Mouse (Mus musculus) CD4-positive, CD25-positive, alpha-beta regulatory T cell, adult 4 months (primary cell): ENCODE measurements at regions not wholly inside any gene's neighbourhood (a gene's known extent, or its start where the extent isn't known, plus 50 kb on each side); places are given as distances from the start of the nearest gene placed in this dataset.
"Not testable (repeated sequence)": the region's sequence is repeated elsewhere in the genome, so short reads cannot be mapped to it uniquely, and the experiment has no call there.

Experiments
- ATAC-seq: one replicate; pipeline ENCODE4 v1.8.0; 2017

DNA sequence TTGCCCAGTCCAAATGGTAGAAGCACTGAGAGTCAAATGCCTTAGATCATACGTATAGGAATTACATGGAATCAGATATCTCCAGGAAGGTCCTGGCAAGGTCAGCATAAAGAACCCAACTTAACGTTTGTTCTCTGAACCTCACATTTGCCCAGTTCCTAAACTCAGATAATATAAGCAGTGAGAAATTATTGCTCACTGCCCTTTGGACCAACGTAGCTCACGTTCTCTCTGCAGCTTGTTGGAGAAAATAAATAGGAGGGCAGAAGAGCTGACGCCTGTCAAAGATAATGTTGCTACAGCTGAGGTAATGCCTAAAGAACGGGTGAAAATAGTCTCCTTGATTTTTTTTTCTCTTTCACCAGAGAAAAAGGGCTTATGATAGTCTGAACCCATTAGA lies 595.1 kb upstream of the Cdh5 start:
- ATAC-seq = no peak

DNA sequence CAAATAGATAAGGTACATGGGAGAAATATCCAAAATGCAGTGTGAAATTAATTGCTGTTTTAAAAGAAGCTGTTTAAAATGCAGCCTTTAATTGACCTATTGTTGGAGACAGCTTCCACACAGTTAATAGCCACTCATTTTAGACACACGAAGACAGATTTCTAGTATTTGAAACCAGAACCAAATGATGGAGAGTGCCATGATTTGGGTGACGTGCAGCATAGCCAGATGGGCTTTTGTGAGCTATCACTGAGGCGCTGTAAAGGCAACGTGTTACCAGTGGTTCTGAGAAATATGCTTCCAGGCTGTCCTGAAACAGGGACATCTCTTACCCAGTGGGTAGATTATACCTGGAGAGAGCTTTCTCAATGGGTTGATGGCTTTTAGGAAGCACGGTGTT lies 594.4 kb upstream of the Cdh5 start:
- no peak for ATAC-seq

DNA sequence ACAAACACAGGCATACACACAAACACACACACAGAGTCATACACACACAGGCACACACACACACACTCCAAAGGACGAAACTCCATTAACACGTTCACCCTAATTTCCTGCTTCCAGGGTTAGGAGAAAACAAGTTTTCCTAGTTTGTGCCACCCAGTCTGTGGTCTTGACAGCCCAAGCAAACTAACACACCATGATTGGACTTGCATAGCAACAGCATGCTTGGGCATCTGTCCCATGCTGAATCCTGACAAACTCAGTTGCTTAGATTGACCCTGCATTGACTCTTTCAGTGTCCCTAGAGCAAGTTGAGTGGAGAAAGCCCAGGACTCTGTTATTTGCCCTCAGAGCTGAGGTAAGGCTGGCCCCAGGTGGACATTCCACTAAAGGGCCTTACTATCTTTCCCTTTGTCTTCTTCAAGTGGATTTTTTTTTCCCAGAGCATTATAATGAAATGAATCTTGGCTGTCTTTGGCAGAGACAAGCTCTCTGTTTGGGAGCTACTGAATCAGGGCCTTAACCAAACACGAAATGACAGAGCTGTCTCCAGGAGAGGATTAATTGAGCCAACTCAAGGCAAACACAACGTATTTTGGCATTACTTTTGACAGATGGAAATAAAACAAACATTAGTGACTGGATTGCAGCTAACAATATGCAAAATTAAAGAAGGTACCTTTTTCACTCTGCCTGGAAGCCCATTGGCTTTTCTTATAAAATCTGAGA lies 581.1 kb upstream of the Cdh5 start:
- ATAC-seq = no peak

DNA sequence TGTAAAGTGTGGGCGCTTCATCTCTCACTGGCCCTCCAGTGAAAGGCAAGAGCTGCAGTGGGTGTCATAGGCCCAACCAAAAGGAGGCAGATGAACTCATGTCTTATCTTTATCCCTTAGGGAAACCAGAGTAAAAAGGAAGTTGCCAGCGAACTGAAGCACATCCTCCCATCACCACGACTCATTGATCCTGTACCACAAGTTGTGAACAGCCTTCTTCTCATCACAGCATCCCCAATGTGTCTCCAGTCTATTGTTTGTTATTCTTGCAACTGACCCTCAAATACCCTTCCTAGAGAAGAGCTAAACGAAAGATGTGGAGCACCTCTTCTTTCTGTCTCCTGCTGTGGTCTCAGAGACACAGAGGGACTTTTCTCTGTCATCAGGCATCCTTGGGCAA lies 570.5 kb upstream of the Cdh5 start:
- ATAC-seq = no peak

DNA sequence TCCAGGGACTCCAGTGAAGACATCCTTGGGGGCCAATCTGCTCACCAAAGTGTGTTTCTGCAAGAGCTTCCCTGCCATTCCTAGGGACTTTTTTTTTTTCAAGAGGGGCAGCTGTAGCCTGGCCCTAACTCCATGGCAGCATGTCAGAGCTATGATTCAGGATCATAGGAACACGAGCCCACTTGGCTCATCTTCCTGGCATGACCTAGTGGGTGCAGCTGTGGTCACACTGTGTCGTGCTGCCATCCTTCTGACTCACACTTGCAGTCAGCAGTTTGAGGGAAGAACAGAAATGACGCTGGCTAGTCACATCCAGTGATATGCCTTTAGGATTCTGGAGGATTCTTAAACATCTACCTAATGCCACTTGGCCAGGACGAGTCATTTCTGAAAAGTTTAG lies 566.5 kb upstream of the Cdh5 start:
- ATAC-seq = no peak

DNA sequence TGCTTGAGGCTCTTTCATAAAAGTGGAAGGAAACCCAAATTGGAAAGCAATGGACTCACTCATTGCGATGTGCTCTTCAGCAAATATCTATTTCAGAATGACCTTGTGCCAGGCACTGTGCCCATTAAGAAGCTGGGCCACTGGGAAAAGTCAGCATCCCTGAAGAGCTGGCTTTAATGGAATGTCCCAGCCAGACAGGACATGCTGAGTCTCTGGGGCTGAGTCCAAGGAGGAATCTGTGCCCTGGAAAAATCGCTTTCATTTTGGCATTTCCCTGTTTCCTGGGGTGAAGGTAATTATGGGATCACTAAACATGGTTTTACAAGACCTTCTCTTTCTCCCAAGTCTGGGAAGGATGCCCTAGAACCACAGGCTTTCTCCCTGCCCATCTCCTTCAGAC lies 564.6 kb upstream of the Cdh5 start:
- ATAC-seq = no peak

DNA sequence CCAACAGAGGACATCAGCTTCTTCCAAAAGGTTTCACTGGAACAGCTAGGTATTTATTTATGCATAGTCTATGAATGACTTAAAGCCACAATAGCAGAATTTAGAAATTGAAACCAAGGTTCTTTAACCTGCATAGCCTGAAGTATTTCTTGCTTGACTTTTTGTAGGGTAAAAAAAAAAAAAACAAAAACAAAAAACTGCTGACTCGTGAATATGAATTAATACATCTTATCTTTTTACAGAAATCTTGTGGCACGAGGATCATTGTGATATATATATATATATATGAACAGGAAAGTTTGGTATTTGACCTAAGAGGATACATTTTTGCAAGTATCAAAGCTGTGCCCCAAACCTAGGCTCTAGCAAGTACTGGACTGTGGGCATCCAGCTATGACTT lies 559.5 kb upstream of the Cdh5 start:
- no peak for ATAC-seq

DNA sequence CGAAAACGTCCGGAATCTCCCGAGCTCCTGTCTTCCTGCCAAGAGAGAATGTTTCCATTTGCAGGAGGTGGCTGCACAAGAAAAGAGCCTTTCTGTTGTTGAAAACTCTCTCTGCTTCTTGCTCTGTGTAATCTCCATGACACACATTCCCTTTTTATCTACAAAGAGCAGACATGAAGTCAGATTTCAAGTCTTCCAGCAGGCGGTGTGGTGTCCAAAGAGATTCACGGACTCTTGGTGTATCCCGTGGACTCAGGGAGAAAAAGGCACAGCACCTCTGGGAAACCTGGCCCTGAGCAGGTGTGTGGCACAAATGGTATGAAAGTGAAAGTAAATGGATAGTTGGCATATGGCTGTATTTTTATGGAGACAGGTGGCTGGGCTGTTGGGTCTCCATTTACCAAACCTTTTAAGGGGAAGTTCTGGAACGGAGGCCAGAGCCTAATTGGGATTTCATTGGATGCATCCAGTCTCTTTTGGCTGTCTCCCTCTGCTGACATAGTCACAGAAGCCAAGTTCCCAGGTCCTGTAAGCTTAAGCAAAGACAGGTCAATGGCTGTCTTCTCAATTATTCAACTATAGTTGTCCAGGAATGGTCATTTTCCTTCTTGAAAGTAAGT lies 549.4 kb upstream of the Cdh5 start:
- no peak for ATAC-seq

DNA sequence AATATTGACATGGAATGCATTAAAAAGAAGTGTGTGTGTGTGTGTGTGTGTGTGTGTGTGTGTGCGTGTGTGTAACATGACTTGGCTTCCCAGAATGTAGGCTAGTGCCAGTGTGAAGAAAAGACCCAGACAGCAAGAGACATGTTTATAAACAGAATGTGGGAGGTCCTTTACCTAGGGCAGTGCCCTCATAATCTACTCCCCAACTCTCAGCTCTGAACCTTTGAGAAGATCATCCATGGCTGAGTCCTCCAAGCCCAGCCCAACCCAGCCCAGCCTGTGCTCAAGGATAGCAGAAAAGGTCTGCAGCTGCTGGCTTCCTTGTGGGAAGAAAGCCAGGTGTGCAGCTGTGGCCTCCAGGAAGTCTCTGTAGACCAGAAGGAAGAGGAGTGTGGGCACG lies 539.8 kb upstream of the Cdh5 start:
- ATAC-seq = no peak

DNA sequence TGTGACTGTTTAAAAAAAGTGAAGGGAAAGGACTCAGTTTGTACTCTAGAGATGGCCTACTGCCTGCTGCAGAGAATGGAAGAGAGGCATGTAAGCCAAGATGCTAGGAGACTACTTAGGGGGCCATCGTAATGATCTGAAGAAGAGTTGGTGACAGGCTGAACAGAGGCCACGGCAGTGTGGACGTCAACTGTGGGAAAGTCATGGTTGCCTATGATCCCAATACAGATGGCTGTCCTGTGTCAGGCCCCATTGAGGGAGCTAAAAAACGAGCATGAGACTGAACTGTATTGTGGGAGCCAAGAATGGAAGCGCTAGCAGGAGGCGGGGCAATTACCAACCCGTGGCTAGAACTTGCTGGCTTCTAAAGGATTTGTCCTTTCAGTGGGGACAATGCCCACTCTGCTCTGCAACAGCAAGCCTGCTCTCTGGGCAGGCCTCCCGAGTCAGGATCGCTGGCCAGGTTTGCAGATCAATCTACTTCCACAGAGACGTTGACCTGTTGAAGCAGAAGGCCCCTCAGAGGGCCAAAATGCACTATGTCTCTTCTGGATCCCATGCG lies 530.5 kb upstream of the Cdh5 start:
- ATAC-seq = no peak

DNA sequence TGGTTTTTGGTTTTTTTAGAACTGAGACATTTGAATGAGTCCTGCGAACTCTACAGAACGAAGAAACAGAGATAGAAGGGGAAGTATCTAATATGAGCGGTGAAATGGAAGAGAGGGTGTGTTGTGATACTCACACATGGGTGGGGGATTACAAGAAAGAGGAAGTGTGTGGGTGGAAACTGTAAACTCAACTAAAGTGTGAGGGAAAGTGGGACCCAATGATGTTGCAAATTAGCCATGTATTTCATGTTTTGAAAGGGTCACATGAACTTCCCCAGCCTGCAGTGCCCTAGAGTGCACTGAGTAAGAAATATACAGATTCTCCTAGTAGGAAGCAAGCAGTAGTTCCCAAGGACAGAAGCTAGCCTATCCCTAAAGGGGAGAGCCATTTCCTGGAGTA lies 524.3 kb upstream of the Cdh5 start:
- no peak for ATAC-seq

DNA sequence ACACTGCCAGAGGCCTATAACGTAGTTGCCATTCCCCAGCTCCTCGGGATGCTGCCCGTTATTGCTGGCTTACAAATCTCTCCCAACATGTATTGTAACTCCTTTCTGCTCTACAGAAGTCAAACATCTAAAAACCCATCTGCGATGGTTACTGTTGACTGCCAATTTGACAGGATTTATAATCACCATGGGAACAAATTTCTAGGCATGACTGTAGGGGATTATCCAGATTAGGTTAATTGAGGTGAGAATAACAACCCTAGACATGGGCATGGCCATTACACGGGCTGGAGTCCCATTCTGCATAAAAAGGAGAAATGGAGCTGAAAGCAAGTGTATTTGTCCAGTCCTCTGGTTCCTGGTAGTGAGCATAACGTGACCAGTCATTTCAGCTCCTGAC lies 523.4 kb upstream of the Cdh5 start:
- no peak for ATAC-seq

DNA sequence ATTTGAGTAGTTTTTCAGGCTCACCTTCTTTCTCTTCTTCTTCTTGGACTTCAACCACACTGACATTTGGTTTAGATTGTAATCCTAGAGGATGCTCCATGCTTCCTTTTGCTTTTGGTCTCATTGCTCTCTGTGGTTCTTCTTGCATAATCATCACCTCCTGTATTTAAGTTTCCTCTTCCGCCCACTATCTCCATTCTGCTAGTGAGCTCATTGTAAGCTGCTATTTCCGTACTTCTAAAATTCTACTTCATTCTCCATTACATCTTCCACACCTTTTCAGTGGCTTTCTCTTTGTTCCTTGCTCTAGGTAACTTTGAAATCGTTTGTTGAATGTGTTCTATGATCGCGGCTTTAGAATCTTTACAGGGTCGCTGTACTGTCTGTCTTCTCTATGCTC lies 493.1 kb upstream of the Cdh5 start:
- no peak for ATAC-seq

DNA sequence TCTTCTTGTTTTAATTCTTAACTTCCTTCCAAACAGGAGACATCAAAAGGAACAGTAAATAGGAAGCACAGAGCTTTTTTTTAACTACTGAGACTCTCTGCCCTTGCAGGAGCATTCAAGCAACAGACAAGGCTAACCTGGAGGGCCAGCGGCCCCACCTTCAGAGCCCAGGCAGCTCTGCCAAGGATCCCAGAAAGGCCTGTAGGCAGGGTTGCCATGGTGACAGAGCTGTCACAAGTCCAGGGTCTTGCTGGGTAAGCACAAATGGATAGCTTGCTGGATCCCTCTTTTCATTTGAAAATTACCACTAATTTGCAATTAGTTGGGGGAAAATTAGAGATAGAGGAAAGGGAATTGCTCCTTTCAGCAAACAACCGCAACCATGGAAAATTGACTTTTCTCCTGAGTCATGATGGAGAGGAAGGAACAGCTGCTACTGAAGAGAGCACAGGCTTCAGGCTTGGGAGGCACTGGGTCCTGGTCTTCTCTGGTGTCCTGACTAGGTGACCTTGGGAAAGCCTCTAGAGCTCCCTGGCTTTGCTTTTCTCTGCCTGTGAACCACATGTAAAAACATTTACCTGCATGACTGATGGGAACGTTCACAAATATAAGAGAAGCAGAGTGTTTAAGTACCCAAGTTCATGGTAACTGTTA lies 477.5 kb upstream of the Cdh5 start:
- no peak for ATAC-seq

DNA sequence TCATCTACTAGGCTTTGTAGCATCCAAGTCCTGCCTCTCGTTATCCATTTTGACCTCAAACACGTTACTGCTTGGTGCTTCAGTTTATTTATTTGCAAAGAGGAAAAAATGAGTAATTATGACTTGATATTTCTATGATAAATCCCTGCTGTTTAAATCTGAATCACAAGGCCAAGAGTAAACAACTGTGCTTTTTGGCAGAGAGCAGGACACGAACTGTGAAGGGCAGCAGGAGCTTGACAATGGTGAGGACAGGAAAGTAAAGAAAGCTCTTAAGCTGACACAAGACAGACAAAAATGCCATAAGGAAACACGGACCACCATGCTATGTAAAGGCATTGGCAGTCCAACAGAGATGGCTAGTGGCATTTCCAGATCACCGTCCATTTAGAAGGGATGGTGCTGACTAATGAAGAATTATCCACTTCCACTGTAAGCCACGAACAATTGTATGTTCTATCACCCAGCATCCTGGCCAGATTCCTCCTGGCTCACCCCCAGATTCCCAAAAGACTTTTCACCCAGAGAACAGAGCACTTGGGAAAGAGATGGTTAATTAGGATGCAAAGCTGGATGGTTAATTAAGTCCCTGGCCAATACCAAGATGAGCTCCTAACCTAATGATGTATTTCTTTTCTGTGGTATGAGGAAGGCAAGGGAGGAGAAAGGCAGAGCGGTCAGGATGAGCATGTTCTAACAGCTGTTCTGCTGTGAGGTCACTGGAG lies 476.1 kb upstream of the Cdh5 start:
- ATAC-seq = no peak

DNA sequence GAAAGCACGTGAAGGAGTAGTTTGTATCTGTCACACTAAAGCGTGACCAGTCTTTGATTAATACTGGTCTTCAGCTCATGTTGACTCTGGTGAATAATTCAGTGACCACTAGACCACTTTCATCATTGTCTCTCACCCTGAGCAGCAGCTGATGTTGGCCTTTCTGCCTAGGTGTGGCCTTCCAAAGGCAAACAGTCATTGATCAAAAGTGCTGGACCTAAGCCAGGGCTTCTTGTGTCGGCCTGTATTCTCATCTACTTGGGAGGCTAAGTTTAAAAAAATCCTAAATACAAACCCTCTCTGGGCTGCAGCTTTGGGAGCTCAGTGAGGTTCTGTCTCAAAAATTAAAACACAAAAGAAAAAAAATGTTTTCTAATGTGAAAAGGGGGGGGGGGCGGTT lies 475.0 kb upstream of the Cdh5 start:
- no peak for ATAC-seq

DNA sequence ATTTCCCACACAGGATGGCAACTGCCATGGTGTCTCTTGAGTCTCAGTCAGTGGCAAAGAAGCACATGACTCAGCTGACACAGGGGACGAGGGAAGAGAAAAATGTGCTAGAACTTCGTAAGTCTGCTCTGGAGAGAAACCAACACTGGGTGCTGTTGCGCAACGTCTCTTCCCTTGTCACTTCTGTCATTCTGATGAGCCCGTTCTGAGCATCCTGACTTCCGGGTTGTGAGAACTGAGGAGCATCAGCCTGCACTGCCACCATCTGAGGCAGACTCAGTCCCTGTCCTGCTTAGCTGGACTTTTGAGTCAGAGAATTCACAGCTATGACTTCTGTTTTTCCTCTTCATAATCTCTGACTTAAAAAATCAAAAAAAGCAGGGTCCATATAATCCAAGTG lies 468.9 kb upstream of the Cdh5 start:
- no peak for ATAC-seq

DNA sequence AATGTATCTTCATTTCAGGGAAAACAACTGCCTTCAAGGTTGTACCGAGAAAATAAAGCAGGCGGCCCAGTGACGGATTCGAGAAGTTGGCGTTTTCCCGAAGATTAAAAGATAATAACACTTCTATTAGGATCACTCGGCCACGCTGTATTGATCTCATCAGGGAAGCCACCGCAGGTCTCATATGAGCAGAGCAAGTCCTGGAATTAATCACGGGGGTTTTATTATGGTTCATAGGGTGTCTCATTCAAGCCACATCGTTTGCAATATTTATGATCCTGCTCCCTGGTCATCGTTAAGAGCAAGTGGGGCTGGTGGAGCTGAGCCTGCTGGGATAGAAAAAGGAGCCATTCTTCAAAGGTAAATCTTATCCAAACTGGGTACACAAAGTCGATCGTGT lies 466.5 kb upstream of the Cdh5 start:
- no peak for ATAC-seq

DNA sequence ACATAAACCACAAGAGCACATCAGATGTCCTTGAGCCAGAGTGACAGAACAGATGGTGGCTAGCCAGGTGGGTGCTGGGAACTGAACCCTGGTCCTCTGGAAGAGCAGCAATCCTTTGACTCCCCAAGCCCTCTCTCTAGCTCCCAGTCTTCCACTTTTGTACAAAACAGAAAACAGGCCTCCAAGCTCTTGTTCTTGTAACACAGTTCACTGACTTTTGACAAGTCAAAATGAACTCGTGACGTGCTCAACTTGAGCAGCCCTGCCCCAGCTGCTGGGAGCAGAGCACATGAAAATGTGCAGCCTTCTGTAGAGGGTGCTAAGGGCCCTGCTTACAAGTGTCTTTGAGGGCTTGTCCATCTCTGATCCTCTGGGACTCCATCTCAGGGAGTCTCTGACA lies 457.8 kb upstream of the Cdh5 start:
- no peak for ATAC-seq

DNA sequence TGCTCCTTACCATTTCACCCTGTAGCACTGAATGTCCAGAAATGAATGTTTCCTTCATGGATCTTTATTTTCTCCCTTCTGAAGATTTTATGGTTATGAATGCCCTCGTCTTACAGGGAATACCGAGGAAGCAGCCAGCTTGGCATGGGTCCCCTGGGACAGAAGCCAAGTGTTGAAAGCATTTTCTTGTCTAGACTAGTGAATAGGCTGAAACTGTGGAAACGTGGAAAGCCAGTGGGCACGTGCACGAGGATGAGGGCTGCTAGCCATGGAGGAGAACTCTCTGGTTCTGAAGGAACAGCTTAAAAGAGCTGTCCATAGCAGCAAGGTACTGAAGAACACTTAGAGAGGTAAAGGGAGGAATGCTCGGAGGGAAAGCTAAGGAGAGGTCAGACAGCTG lies 457.3 kb upstream of the Cdh5 start:
- no peak for ATAC-seq

DNA sequence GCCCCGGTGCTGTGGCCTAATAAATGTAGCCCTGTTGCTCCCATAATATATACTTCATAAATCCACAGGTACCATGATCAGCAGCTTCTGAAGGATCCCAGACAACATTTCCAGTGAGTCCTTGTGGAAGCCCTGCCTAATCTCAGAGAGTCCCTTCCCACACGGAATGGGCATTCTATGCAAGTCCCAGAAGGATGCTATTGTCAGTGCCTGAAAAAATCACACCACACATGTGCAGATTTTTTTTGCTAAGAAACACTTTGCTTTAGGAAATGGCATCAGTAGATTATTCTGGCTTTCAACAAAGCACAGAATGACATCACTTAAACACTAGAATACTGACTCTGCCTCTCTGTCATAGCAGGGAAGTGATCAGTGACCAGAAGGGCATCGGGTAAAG lies 456.6 kb upstream of the Cdh5 start:
- ATAC-seq = no peak

DNA sequence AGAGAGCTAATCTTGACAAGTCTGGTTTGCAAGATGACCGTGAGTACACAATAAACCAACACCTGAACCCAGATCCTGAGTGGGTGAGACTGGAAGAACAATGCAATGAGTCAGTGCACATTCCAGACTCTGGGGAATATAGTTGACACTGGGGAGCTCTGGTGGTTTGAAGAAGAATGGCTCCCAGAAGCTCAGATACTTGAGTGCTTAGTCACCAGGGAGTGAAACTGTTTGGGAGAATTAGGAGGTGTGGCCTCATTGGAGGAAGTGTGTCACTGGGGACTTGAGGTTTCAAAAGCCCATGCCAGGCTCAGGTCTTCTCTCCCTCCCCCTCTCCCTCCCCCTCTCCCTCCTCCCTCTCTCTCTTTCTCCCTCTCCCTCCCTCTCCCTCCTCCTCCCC lies 436.6 kb upstream of the Cdh5 start:
- ATAC-seq = no peak

DNA sequence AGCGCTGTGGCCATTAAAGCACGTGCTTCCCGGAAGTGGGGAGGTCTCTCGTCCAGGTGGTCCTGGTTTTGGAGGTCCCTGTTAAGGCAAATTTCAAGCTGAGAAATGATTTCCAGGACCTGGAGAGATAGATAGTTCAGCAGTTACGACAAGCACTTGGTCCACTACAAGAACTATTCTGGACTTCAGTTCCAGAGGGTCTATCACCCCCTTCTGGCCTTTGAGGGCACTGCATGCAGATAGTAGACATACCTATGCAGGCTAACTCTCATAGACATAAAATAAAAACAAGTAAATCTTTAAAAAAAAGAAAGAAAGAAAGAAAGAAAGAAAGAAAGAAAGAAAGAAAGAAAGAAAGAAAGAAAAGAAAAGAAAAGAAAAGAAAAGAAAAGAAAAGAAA lies 415.2 kb upstream of the Cdh5 start:
- ATAC-seq = not testable (repeated sequence)

DNA sequence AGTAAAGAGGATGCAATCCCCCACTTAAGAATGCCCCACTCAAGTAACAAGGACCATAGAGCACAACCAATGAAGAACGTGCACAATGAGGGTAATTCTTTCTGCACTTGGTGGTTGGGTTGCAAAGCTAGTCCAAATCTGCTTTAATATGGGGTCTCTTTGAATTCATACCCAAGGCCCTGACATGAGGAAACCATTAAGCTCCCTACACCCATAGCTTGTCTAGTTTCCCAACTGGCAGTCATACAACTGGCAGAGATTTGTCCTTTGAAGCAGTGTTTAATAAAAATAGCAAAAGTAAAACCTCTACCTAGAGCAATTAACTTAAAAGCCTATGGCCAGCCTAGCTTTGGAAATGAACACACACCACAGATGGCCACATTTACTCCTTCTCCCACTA lies 411.0 kb upstream of the Cdh5 start:
- no peak for ATAC-seq
